Mouse (Mus musculus): ENCODE results near the gene Tas1r3. TPM values are rescaled to one million over a fixed set of nuclear protein-coding genes. Genes with fewer than 3 reads are reported as not detected.

Tas1r3 gene
- 0.40 and 0.41 TPM in 2 replicates for polyA plus RNA-seq (2014; fragmentation: Nextera tagmentation; extraction: Ambion mirVana)

- no peaks in the 10 kb centered on the region for H3K9me3 ChIP-seq (ENCODE audit: control insufficient read depth, low read length)
- DNase-seq (ENCODE audit: low spot score) (no peak), ATAC-seq (ENCODE audit: low FRiP score) (no peak)
- H3K4me2 ChIP-seq (replicated peaks), result no peak within 1 kb of the TSS
- peaks cover 65% of the 10 kb centered on the region for H3K36me3 ChIP-seq (replicated peaks; ENCODE audit: control insufficient read depth, insufficient read depth)
- H3K27me3 ChIP-seq (ENCODE audit: control insufficient read depth, insufficient read depth, low read length), result no peaks in the 10 kb centered on the region
- H3K27ac ChIP-seq, result no peak within 1 kb of the TSS
- WGBS, result 78% methylated on average over 5 of the region's 5 CpGs
- H3K4me1 ChIP-seq (replicated peaks; ENCODE audit: control insufficient read depth, insufficient read depth, low read length), result no peaks in the 10 kb centered on the region
- H3K9ac ChIP-seq, result no peak within 1 kb of the TSS
- no peak within 1 kb of the TSS for H3K4me3 ChIP-seq (replicated peaks; ENCODE audit: low read length)
Measured at GRCm38 (mm10) chr4:155863001-155863400, at the start of gene Tas1r3. Tas1r3 (minus strand) TSS chr4:155863362.

GRCm38 (mm10) chr4:155908751-155909150 lies 45.6 kb upstream of the Tas1r3 start:
- H3K4me3 ChIP-seq (replicated peaks; ENCODE audit: low read length), result no peak overlapping the region
- H3K27ac ChIP-seq, result no peak overlapping the region
- H3K9ac ChIP-seq, result no peak overlapping the region
- no peaks in the 10 kb centered on the region for H3K9me3 ChIP-seq (ENCODE audit: control insufficient read depth, low read length)
- no peak overlapping the region for H3K4me2 ChIP-seq (replicated peaks)
- ATAC-seq (ENCODE audit: low FRiP score) (no peak), DNase-seq (ENCODE audit: low spot score) (no peak)
- 97% methylated on average over 4 of the region's 4 CpGs for WGBS
- no peaks in the 10 kb centered on the region for H3K27me3 ChIP-seq (ENCODE audit: control insufficient read depth, insufficient read depth, low read length)
- H3K4me1 ChIP-seq (replicated peaks; ENCODE audit: control insufficient read depth, insufficient read depth, low read length), result no peaks in the 10 kb centered on the region
- H3K36me3 ChIP-seq (replicated peaks; ENCODE audit: control insufficient read depth, insufficient read depth), result peaks cover 40% of the 10 kb centered on the region

- DNase-seq (ENCODE audit: low spot score) (no peak), ATAC-seq (ENCODE audit: low FRiP score) (no peak)
- H3K4me1 ChIP-seq (replicated peaks; ENCODE audit: control insufficient read depth, insufficient read depth, low read length), result no peaks in the 10 kb centered on the region
- H3K27me3 ChIP-seq (ENCODE audit: control insufficient read depth, insufficient read depth, low read length), result no peaks in the 10 kb centered on the region
- H3K36me3 ChIP-seq (replicated peaks; ENCODE audit: control insufficient read depth, insufficient read depth), result peaks cover 45% of the 10 kb centered on the region
- no peak overlapping the region for H3K27ac ChIP-seq
- H3K9me3 ChIP-seq (ENCODE audit: control insufficient read depth, low read length), result no peaks in the 10 kb centered on the region
- no peak overlapping the region for H3K4me2 ChIP-seq (replicated peaks)
- H3K4me3 ChIP-seq (replicated peaks; ENCODE audit: low read length), result no peak overlapping the region
- H3K9ac ChIP-seq, result no peak overlapping the region
- WGBS, result 74% methylated on average over 7 of the region's 7 CpGs
Measured at GRCm38 (mm10) chr4:155908281-155908680, 45.1 kb upstream of the Tas1r3 start.

GRCm38 (mm10) chr4:155907003-155907402 lies 43.8 kb upstream of the Tas1r3 start:
- WGBS, result 86% methylated on average over 11 of the region's 11 CpGs
- no peak for ATAC-seq (ENCODE audit: low FRiP score)

GRCm38 (mm10) chr4:155906125-155906524 lies 43.0 kb upstream of the Tas1r3 start:
- H3K27ac ChIP-seq, result no peak overlapping the region
- ATAC-seq (ENCODE audit: low FRiP score), result no peak
- DNase-seq (ENCODE audit: low spot score), result no peak
- no peaks in the 10 kb centered on the region for H3K4me1 ChIP-seq (replicated peaks; ENCODE audit: control insufficient read depth, insufficient read depth, low read length)
- H3K4me2 ChIP-seq (replicated peaks), result no peak overlapping the region
- H3K36me3 ChIP-seq (replicated peaks; ENCODE audit: control insufficient read depth, insufficient read depth), result peaks cover 67% of the 10 kb centered on the region
- H3K27me3 ChIP-seq (ENCODE audit: control insufficient read depth, insufficient read depth, low read length), result no peaks in the 10 kb centered on the region
- no peak overlapping the region for H3K4me3 ChIP-seq (replicated peaks; ENCODE audit: low read length)
- H3K9ac ChIP-seq, result no peak overlapping the region
- 89% methylated on average over 9 of the region's 9 CpGs for WGBS
- no peaks in the 10 kb centered on the region for H3K9me3 ChIP-seq (ENCODE audit: control insufficient read depth, low read length)

More at GRCm38 (mm10) chr4:155907003-155907402, 43.8 kb upstream of the Tas1r3 start:
- Histone ChIP-seq H3K27ac (no peak overlapping the region), H3K9me3 (ENCODE audit: control insufficient read depth, low read length) (no peaks in the 10 kb centered on the region), H3K36me3 (replicated peaks; ENCODE audit: control insufficient read depth, insufficient read depth) (peaks cover 58% of the 10 kb centered on the region), H3K9ac (no peak overlapping the region), H3K4me1 (replicated peaks; ENCODE audit: control insufficient read depth, insufficient read depth, low read length) (no peaks in the 10 kb centered on the region), H3K27me3 (ENCODE audit: control insufficient read depth, insufficient read depth, low read length) (no peaks in the 10 kb centered on the region), H3K4me2 (replicated peaks) (no peak overlapping the region), H3K4me3 (replicated peaks; ENCODE audit: low read length) (no peak overlapping the region)
- no peak for DNase-seq (ENCODE audit: low spot score)

- Histone ChIP-seq H3K9ac (no peak overlapping the region), H3K4me1 (replicated peaks; ENCODE audit: control insufficient read depth, insufficient read depth, low read length) (no peaks in the 10 kb centered on the region), H3K4me2 (replicated peaks) (no peak overlapping the region), H3K36me3 (replicated peaks; ENCODE audit: control insufficient read depth, insufficient read depth) (peaks cover 72% of the 10 kb centered on the region), H3K27ac (no peak overlapping the region), H3K9me3 (ENCODE audit: control insufficient read depth, low read length) (no peaks in the 10 kb centered on the region), H3K4me3 (replicated peaks; ENCODE audit: low read length) (no peak overlapping the region), H3K27me3 (ENCODE audit: control insufficient read depth, insufficient read depth, low read length) (no peaks in the 10 kb centered on the region)
- DNase-seq (ENCODE audit: low spot score), result no peak
- no peak for ATAC-seq (ENCODE audit: low FRiP score)
- WGBS, result 79% methylated on average over 13 of the region's 13 CpGs
Measured at GRCm38 (mm10) chr4:155905634-155906033, 42.5 kb upstream of the Tas1r3 start.

- H3K27ac ChIP-seq, result no peak overlapping the region
- DNase-seq (ENCODE audit: low spot score), result no peak
- 91% methylated on average over 13 of the region's 13 CpGs for WGBS
Measured at GRCm38 (mm10) chr4:155904318-155905102, 41.3 kb upstream of the Tas1r3 start.

GRCm38 (mm10) chr4:155903246-155903645 lies 40.1 kb upstream of the Tas1r3 start:
- Histone ChIP-seq H3K27me3 (ENCODE audit: control insufficient read depth, insufficient read depth, low read length) (no peaks in the 10 kb centered on the region), H3K9ac (no peak overlapping the region), H3K27ac (no peak overlapping the region), H3K36me3 (replicated peaks; ENCODE audit: control insufficient read depth, insufficient read depth) (peaks cover 95% of the 10 kb centered on the region), H3K4me3 (replicated peaks; ENCODE audit: low read length) (no peak overlapping the region), H3K4me2 (replicated peaks) (no peak overlapping the region), H3K9me3 (ENCODE audit: control insufficient read depth, low read length) (no peaks in the 10 kb centered on the region), H3K4me1 (replicated peaks; ENCODE audit: control insufficient read depth, insufficient read depth, low read length) (no peaks in the 10 kb centered on the region)
- DNase-seq (ENCODE audit: low spot score) (no peak), ATAC-seq (ENCODE audit: low FRiP score) (no peak)
- 97% methylated on average over 13 of the region's 13 CpGs for WGBS

More at GRCm38 (mm10) chr4:155904318-155905102, 41.3 kb upstream of the Tas1r3 start:
- Histone ChIP-seq H3K4me2 (replicated peaks) (no peak overlapping the region), H3K4me3 (replicated peaks; ENCODE audit: low read length) (no peak overlapping the region), H3K27me3 (ENCODE audit: control insufficient read depth, insufficient read depth, low read length) (no peaks in the 10 kb centered on the region), H3K4me1 (replicated peaks; ENCODE audit: control insufficient read depth, insufficient read depth, low read length) (no peaks in the 10 kb centered on the region), H3K9ac (no peak overlapping the region), H3K36me3 (replicated peaks; ENCODE audit: control insufficient read depth, insufficient read depth) (peaks cover 83% of the 10 kb centered on the region), H3K9me3 (ENCODE audit: control insufficient read depth, low read length) (no peaks in the 10 kb centered on the region)
- no peak for ATAC-seq (ENCODE audit: low FRiP score)

GRCm38 (mm10) chr4:155901205-155901604 lies 38.0 kb upstream of the Tas1r3 start:
- Histone ChIP-seq H3K4me2 (replicated peaks) (no peak overlapping the region), H3K36me3 (replicated peaks; ENCODE audit: control insufficient read depth, insufficient read depth) (peaks cover 94% of the 10 kb centered on the region), H3K9ac (no peak overlapping the region), H3K9me3 (ENCODE audit: control insufficient read depth, low read length) (no peaks in the 10 kb centered on the region), H3K27ac (no peak overlapping the region), H3K27me3 (ENCODE audit: control insufficient read depth, insufficient read depth, low read length) (no peaks in the 10 kb centered on the region), H3K4me3 (replicated peaks; ENCODE audit: low read length) (no peak overlapping the region), H3K4me1 (replicated peaks; ENCODE audit: control insufficient read depth, insufficient read depth, low read length) (no peaks in the 10 kb centered on the region)
- DNase-seq (ENCODE audit: low spot score) (no peak), ATAC-seq (ENCODE audit: low FRiP score) (no peak)
- 87% methylated on average over 3 of the region's 3 CpGs for WGBS

Data from hindbrain, embryonic 14.5 days (tissue).